Comparison of ENCODE assay signal across 28 mouse cellular contexts in the genomic region with DNA sequence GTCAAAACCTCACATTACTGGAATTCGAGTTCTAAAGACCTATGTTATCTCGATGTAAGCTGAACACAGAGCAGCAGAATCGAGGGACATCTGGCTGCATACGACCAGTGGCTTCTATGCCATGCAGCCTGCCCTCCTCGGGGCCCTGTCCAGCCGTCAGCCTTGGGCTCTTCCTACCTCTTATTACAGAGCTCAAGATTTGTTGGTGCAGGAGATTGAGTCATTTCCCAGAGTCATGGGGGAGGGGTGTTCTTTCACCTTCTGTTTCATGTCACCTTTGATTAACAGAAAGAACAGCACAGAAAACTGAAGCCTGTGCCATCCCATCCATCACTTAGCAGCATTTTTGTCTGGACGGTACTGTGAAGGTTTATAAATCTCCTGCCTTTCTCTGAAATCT. TPM values are rescaled to one million over a fixed set of nuclear protein-coding genes. Genes with fewer than 3 reads are reported as not detected.
DNase-seq lines count a peak whose midpoint lies in the region; ATAC-seq and TF ChIP-seq lines count a peak whose summit lies in the region.
"Had no signal": no experiment of that assay in that cellular context is flagged by ENCODE, and none has a peak within 500 bp of the region (broad histone marks: within the 10 kb centered on the region; RNA-seq: fewer than 3 reads in every experiment).

No protein-coding gene starts in this region.

- peak; percentile 9 to 32 for DNase-seq in cerebellum, postnatal 10 days
- peak; percentile 19 for DNase-seq in kidney, postnatal 0 days (ENCODE audit: low spot score)
- peak; percentile 21 for DNase-seq in embryo, embryonic 10.5 days (ENCODE audit: low spot score)
- peak; percentile 18 for DNase-seq in mesoderm, embryonic 11.5 days (ENCODE audit: low read depth, low spot score)
- DNase-seq in lung, adult 2 months, result no peak
- DNase-seq: cerebellum, adult 11 months; cerebellum, adult 9-11 months; gastrocnemius, postnatal 25 days; heart, adult 18-20 months; heart, postnatal 10 days; kidney, adult 18-20 months; kidney, postnatal 10 days; layer of hippocampus, postnatal 36 days; lung, adult 18-20 months; lung, postnatal 14 days; thymus, adult 18-20 months; thymus, postnatal 4 days had no signal

- H3K4me3 ChIP-seq in kidney, postnatal 0 days (replicated peaks; ENCODE audit: low read depth, low read length), result no peak overlapping the region
- H3K4me3 ChIP-seq in kidney, embryonic 15.5 days (replicated peaks), result no peak overlapping the region
- H3K4me3 ChIP-seq in midbrain, embryonic 13.5 days (replicated peaks), result no peak overlapping the region
- no peak overlapping the region for H3K4me3 ChIP-seq in lung, adult 2 months (replicated peaks; ENCODE audit: extremely low read depth, low read depth, low read length)
- H3K4me3 ChIP-seq: heart, embryonic 12.5 days; limb, embryonic 13.5 days; liver, embryonic 12.5 days; megakaryocyte, embryonic 14.5 days; midbrain, embryonic 15.5 days; neural tube, embryonic 13.5 days had no signal

- no peak for ATAC-seq in cerebellum, adult (ENCODE audit: insufficient number of reproducible peaks, low FRiP score, low TSS enrichment)
- ATAC-seq in kidney, postnatal 0 days (replicated peaks; ENCODE audit: low FRiP score, low read depth), result no peak
- ATAC-seq in kidney, embryonic 15.5 days (replicated peaks; ENCODE audit: low FRiP score), result no peak
- ATAC-seq in midbrain, embryonic 13.5 days, result no peak
- ATAC-seq: CD4-positive, CD25-positive, alpha-beta regulatory T cell, adult 4 months; forebrain, embryonic 16.5 days; liver, embryonic 12.5 days; midbrain, embryonic 15.5 days had no signal

- TF ChIP-seq POLR2A in lung, adult 2 months (IDR thresholded peaks at IDR 0.05; ENCODE audit: borderline replicate concordance, extremely low read depth, low read depth, low read length), result no peak

- no peak for TF ChIP-seq CTCF in kidney, postnatal 0 days (IDR thresholded peaks at IDR 0.05; ENCODE audit: low read depth)
- no peak for TF ChIP-seq CTCF in lung, adult 2 months (IDR thresholded peaks at IDR 0.05; ENCODE audit: insufficient read depth, low read length)

- no peaks in the 10 kb centered on the region for H3K36me3 ChIP-seq in kidney, postnatal 0 days (ENCODE audit: insufficient read depth, low read length)
- H3K36me3 ChIP-seq in kidney, embryonic 15.5 days, result no peaks in the 10 kb centered on the region
- no peaks in the 10 kb centered on the region for H3K36me3 ChIP-seq in midbrain, embryonic 13.5 days
- H3K36me3 ChIP-seq: heart, embryonic 12.5 days; limb, embryonic 13.5 days; liver, embryonic 12.5 days; midbrain, embryonic 15.5 days; neural tube, embryonic 13.5 days had no signal

- no peaks in the 10 kb centered on the region for H3K9me3 ChIP-seq in kidney, postnatal 0 days (replicated peaks; ENCODE audit: low read length)
- no peaks in the 10 kb centered on the region for H3K9me3 ChIP-seq in kidney, embryonic 15.5 days (replicated peaks)
- H3K9me3 ChIP-seq in midbrain, embryonic 13.5 days, result no peaks in the 10 kb centered on the region
- H3K9me3 ChIP-seq: heart, embryonic 12.5 days; limb, embryonic 13.5 days; liver, embryonic 12.5 days; megakaryocyte, embryonic 14.5 days; midbrain, embryonic 15.5 days; neural tube, embryonic 13.5 days had no signal

- H3K4me1 ChIP-seq in kidney, postnatal 0 days (replicated peaks; ENCODE audit: insufficient read depth, low read length), result no peaks in the 10 kb centered on the region; the same call in 1 of the 2 replicates
- H3K4me1 ChIP-seq in kidney, embryonic 15.5 days, result 0 out of 2 replicates have a peak, but pooled peaks cover 9% of the 10 kb centered on the region
- H3K4me1 ChIP-seq in midbrain, embryonic 13.5 days (replicated peaks), result 0 out of 2 replicates have a peak, but pooled peaks cover 4% of the 10 kb centered on the region
- no peaks in the 10 kb centered on the region; the same call in none of the 2 replicates for H3K4me1 ChIP-seq in lung, adult 2 months (ENCODE audit: control insufficient read depth, insufficient read depth, low read length)
- H3K4me1 ChIP-seq: heart, embryonic 12.5 days; liver, embryonic 12.5 days had no signal

- 26% methylated on average over 7 of the region's 7 CpGs for WGBS in kidney, postnatal 0 days
- WGBS in kidney, embryonic 15.5 days, result 23% methylated on average over 7 of the region's 7 CpGs
- 66% methylated on average over 7 of the region's 7 CpGs for WGBS in midbrain, embryonic 13.5 days
- 21% methylated on average over 7 of the region's 7 CpGs for WGBS in lung, adult 2 months

- H3K4me2 ChIP-seq in kidney, postnatal 0 days (ENCODE audit: low read length), result no peak overlapping the region
- no peak overlapping the region for H3K4me2 ChIP-seq in kidney, embryonic 15.5 days
- H3K4me2 ChIP-seq in midbrain, embryonic 13.5 days (replicated peaks), result no peak overlapping the region
- H3K4me2 ChIP-seq: heart, embryonic 12.5 days; limb, embryonic 13.5 days; liver, embryonic 12.5 days; midbrain, embryonic 15.5 days; neural tube, embryonic 13.5 days had no signal

- no peak overlapping the region for H3K9ac ChIP-seq in kidney, postnatal 0 days (ENCODE audit: low read depth, low read length)
- no peak overlapping the region for H3K9ac ChIP-seq in kidney, embryonic 15.5 days
- H3K9ac ChIP-seq in midbrain, embryonic 13.5 days (replicated peaks), result no peak overlapping the region
- H3K9ac ChIP-seq: heart, embryonic 12.5 days; limb, embryonic 13.5 days; liver, embryonic 12.5 days; midbrain, embryonic 15.5 days; neural tube, embryonic 13.5 days had no signal

- no peaks in the 10 kb centered on the region for H3K27me3 ChIP-seq in kidney, postnatal 0 days (ENCODE audit: insufficient read depth, low read length)
- peaks cover 10% of the 10 kb centered on the region for H3K27me3 ChIP-seq in kidney, embryonic 15.5 days
- H3K27me3 ChIP-seq in midbrain, embryonic 13.5 days, result no peaks in the 10 kb centered on the region
- H3K27me3 ChIP-seq: heart, embryonic 12.5 days; limb, embryonic 13.5 days; liver, embryonic 12.5 days; midbrain, embryonic 15.5 days had no signal

- no peak overlapping the region for H3K27ac ChIP-seq in kidney, postnatal 0 days
- H3K27ac ChIP-seq in kidney, embryonic 15.5 days, result no peak overlapping the region
- H3K27ac ChIP-seq in midbrain, embryonic 13.5 days, result no peak overlapping the region; the same call in 1 of the 2 replicates
- H3K27ac ChIP-seq: limb, embryonic 13.5 days; liver, embryonic 12.5 days; midbrain, embryonic 15.5 days; neural tube, embryonic 13.5 days had no signal

RNA-seq across cellular contexts. Expression of a gene that starts 52.1 kb away (rescaled TPM):
- not detected in 2 replicates for polyA plus RNA-seq in kidney, postnatal 0 days (2015; fragmentation: Nextera tagmentation; extraction: Ambion mirVana)
- polyA plus RNA-seq in kidney, embryonic 15.5 days (2015; fragmentation: Nextera tagmentation; extraction: Ambion mirVana), result 1.4 TPM in 1 of 2 replicates, not detected in the other
- 147 and 154 TPM in 2 replicates for polyA plus RNA-seq in midbrain, embryonic 13.5 days (2015; fragmentation: Nextera tagmentation; extraction: Ambion mirVana)
- polyA plus RNA-seq in lung, adult 2 months (2012; rRNA removed), result 0.18 TPM in 1 of 2 replicates, not detected in the other
- polyA plus RNA-seq: CD4-positive, CD25-positive, alpha-beta regulatory T cell, adult 4 months; liver, embryonic 12.5 days had no signal

Comparison
In these comparisons a context has a peak if more than half of its experiments do, and no peak if none do; other contexts are left out.
1. RNA of a gene that starts 52.1 kb away (polyA plus RNA-seq): 147 to 154 TPM in midbrain, embryonic 13.5 days; 1.4 TPM in kidney, embryonic 15.5 days, not detected in kidney, postnatal 0 days and 0.18 TPM in lung, adult 2 months; every median in the first group is over 10 times any median in the second.